Mouse (Mus musculus): ENCODE data around the gene Nrtn.

Gene Nrtn

DNA sequence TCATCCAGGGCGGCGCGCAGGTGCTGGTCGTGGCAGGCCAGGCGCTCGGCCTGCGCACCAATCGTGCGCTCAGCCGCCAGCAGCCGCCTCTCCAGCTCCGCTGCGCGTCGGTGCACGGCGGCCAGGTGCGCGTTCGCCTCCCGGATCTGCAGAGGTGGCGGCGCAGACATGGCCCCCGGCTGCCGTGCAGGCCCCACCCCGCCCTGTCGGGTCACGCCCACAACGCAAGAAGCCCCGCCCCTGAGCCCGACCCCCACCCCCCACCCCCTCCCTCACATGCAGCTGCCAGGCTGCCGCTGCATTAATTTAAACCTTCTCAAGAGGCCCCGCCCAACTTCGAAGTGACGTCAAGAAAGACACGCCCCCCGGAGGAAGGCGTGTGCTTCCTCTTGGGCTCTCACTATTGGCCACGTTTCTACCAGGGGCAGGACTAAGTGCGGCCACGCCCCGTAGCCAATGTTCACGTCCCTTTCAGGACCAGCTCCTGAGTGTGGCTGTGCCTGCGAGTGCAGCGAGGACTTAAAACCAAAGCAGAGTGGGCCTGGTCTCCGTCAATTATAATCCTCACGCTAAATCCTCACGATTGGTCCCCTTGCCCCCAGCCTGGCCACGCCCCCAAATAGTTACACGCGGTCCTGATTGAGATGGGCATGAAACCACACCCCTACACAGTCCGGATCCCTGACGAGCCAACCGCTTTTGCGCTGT, 40.5 kb downstream of the Nrtn start:
- peak; percentile 98 for DNase-seq

DNA sequence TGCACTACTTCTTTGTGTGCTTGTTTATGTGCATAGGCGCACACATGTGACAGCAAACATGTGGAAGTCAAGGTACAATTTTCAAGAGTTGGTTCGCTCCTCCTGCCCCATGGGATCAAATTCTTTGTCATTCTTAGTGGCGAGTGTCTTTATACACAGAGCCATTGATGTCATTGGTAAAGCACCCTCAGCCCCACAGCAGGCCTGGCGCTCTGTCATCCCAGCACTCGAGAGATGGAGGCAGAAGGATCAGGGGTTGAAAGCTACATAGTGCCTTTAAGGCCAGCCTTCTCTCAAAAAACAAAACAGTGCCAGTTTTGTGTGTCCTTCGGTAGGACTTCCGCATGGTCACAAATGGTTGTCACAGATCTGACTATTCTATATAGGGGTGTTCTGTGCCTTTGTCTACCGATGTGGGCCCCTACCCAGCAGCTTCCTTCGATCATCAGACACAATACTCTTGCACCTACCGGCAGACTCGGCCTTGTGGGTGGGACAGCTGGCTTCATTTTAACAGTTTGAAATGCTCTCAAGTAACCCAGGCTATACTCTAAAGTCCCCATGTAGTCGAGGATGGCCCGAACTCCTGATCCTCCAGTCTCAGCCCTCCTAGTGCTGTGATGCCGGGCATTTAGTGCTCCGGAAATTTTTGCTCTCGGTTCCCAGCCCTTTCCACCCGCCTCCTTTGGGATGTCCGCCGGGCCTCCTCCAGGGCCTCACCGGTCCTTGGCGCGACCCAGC, 41.2 kb downstream of the Nrtn start:
- DNase-seq = peak; percentile 10

DNA sequence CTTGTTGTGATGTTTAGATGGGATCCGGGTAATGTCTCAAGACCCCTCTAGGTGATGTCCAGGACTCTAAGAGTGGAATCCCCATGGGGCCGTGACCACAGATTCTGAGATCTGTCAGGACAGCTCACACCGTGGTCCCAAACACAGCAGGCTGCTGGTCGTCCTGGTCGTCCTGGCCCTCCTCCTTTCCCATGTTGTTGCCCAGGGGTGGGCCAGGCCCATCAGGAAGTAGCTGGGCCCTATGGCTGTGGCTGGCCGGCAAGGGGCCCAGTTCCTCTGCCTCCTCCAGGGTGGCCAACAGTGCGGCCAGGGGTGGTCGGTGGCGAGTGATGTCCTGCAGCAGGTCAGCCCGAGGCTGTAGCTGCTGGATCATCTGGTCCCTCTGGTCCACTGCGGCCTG, 42.0 kb downstream of the Nrtn start:
- no peak for DNase-seq

DNA sequence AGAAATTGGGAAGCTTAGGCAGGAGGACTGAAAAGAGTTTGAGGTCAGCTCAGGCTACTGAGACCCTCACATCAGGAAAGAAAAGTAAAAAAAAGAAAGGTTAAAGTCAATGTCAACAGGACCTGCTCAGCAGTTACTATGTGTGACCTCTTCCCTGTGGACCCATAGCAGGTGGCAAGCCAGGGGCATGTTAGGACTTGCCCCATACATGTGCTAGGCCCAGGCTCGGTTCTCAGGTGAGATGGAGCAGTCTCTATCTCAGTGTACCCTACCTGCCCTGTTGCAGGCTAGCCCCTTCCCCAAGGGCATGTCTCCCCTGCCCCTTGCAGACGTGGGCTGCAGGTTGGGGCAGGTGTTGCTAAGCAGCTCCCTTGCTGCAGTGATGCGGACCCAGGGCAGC, 47.6 kb downstream of the Nrtn start:
- DNase-seq = no peak

DNA sequence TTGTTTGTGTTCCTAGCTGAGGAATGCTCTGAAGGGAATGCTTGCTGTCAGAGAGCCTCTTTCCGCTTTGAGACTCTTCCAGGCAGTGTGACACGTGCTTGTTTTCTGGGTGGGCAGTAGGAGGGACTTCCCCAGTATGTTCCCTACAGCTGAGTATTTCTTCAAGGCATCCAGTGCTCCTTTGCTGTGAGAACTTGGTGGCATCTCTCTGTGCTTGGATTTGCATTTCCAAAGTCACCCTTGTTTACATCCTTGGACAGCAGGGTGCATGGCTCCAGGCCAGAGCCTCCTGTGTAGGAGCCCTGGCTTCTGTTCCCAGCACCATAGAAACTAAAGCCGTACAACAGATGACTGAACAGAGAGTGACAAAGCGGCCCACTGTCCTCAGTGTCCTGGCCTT, 48.6 kb downstream of the Nrtn start:
- DNase-seq = no peak

DNA sequence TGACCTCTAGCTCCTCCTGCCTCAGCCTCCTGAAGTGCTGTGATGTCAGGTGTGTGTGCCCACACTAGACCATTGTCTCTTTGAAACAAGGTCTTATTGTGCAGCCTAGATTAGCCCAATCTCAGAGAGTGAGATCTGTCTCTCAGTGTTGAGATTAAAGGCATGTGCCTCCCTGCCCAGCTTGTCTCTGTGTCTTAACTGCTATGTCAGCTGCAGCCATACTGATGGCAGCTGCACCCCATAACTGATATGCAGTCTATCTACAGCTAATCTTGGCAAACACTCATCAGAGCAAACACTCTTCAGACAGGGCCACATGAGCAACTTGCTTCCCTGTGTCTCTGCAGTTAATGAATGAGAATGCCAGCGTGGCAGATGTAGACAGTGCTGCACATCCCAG, 50.8 kb downstream of the Nrtn start:
- no peak for DNase-seq

DNA sequence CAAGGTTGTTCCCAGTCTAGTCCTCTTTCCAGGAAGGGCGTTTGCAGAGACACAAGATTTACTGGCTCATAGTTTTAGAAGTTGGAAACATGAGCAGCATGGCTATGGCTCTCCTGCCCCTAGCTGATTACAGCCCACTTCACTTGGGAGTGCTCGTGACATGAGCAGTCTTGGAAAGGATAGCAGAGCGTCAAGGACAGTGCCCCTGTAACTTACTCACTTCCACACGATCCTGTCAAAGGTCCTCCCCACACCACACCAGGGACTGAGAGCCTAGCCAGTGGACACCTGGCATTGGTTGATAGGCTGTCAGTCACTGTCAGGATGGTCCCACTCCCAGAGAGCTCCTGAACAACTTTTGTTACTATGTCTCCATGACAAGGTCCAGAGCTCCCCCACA, 54.3 kb downstream of the Nrtn start:
- DNase-seq = no peak

Measured in thymus, postnatal 25 days (tissue).